Mouse (Mus musculus) cerebellum, adult 2 months (tissue): Measurements from ENCODE around the gene Snrnp25. TPM values are rescaled to one million over a fixed set of nuclear protein-coding genes. Genes with fewer than 3 reads are reported as not detected.

ENCODE experiments used
- DNase-seq, 2 experiments: peaks; one replicate each; pipeline ENCODE4 v3.0.0; 2021
- H3K27ac ChIP-seq: fragments of 200-500 bp; 2 replicates; pipeline ENCODE4 v1.5.1; 2012; ENCODE audit warnings: low read length, control low read depth, inconsistent platforms; ENCODE audit not compliant: insufficient read depth
- H3K27me3 ChIP-seq: fragments of 200-500 bp; 2 replicates; pipeline ENCODE4 v1.6.1; 2012; ENCODE audit warnings: inconsistent platforms, mild to moderate bottlenecking, low read length, moderate library complexity; ENCODE audit not compliant: control insufficient read depth, insufficient read depth
- H3K4me1 ChIP-seq: fragments of 200-500 bp; 2 replicates; pipeline ENCODE4 v1.6.1; 2011; ENCODE audit warnings: low read length; ENCODE audit not compliant: control insufficient read depth, insufficient read depth
- H3K4me3 ChIP-seq: fragments of 200-500 bp; replicated peaks from 2 replicates; pipeline ENCODE3; 2011; ENCODE audit warnings: mild to moderate bottlenecking, low read depth, low read length, control low read depth; ENCODE audit not compliant: insufficient read depth
- CTCF ChIP-seq: fragments of 200-500 bp; IDR thresholded peaks from 2 replicates; pipeline ENCODE4 v1.5.1; 2011; ENCODE audit warnings: low read depth, mild to moderate bottlenecking, control low read depth, low read length, moderate library complexity, borderline replicate concordance; ENCODE audit not compliant: insufficient read depth
- POLR2A ChIP-seq: fragments of 200-500 bp; IDR thresholded peaks from 2 replicates; pipeline ENCODE4 v1.6.1; 2011; ENCODE audit warnings: low read length, control low read depth, borderline replicate concordance; ENCODE audit not compliant: insufficient read depth
- WGBS: fragments of 180-500 bp; shearing (Covaris S2); methylation state at CpG from one replicate; pipeline ENCODE4 v1.1.7; 2018; 5-methylcytosine and 5-hydroxymethylcytosine counted together
- polyA plus RNA-seq: library from polyadenylated mRNA; depleted of rRNA; stranded (reverse); fragments of >200 nt; gene quantifications from 2 replicates; pipeline ENCODE4 v1.2.3, GENCODE M21; 2012; rRNA removed

The Snrnp25 gene
- 48.2 and 51.5 TPM in 2 replicates for polyA plus RNA-seq

- H3K27ac ChIP-seq, result no peak within 1 kb of the TSS
- H3K27me3 ChIP-seq, result no peaks in the 10 kb centered on the region
- WGBS, result under 1% methylated on average over 52 of the region's 52 CpGs
- H3K4me3 ChIP-seq, result peak within 1 kb of the TSS; percentile 79
- peak; percentile 96 to 97 for DNase-seq
- H3K4me1 ChIP-seq, result no peaks in the 10 kb centered on the region
- TF ChIP-seq POLR2A (peak; percentile 81; the same call in 1 of the 2 replicates), CTCF (peak; percentile 38)
These were observed at the start of gene Snrnp25 for GRCm38 (mm10) chr11:32205058-32205873. Snrnp25 (plus strand) TSS chr11:32205415.

DNA sequence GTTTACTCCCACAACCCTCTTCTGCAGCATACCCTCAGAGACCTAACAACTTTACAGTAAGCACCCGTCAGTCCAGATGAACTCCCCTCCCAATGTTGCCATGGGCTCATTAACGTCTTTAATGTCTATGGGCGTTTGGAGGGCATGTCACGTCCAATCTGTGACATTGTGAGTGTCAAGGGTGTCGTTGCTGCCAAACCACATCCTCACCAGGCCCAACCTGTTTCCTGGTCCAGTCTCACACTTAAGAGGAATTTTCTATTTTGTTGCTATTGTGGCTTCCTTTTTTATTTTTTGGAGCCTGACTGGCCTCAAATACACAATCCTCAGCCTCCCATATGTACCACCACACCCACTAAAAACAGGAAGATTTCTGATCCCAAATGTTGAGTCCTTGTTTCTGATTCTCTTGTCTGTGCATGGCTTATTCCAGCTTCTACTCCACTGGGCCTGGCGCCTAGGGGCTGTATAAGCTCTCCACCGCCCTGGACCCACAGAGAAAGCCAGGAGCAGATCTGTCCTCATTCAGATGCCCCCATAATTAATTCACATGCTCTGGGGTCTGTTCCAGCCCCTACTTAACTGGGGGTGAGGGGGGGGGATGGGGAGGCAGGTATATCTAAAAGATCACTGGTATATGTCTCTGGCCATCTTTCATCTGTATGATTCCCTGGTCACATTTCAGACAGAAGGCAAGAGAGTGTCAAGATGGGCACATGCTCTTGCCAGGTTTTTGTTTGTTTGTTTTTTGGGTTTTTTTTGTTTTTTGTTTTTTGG lies 48.2 kb upstream of the Snrnp25 start:
- no peak for DNase-seq
- 88% methylated on average over 7 of the region's 7 CpGs for WGBS
- Histone ChIP-seq H3K27me3 (no peaks in the 10 kb centered on the region), H3K27ac (no peak overlapping the region), H3K4me3 (no peak overlapping the region), H3K4me1 (no peaks in the 10 kb centered on the region)
- no peak for TF ChIP-seq POLR2A
- TF ChIP-seq CTCF, result no peak

- no peaks in the 10 kb centered on the region for H3K27me3 ChIP-seq
- H3K4me3 ChIP-seq, result peak overlapping the region; percentile 6
- H3K27ac ChIP-seq, result no peak overlapping the region
- WGBS, result 16% methylated on average over 18 of the region's 18 CpGs
- no peaks in the 10 kb centered on the region for H3K4me1 ChIP-seq
- TF ChIP-seq CTCF, result no peak
- DNase-seq, result peak; percentile 54 to 65
These were observed 47.2 kb upstream of the Snrnp25 start for GRCm38 (mm10) chr11:32157791-32158594.

DNA sequence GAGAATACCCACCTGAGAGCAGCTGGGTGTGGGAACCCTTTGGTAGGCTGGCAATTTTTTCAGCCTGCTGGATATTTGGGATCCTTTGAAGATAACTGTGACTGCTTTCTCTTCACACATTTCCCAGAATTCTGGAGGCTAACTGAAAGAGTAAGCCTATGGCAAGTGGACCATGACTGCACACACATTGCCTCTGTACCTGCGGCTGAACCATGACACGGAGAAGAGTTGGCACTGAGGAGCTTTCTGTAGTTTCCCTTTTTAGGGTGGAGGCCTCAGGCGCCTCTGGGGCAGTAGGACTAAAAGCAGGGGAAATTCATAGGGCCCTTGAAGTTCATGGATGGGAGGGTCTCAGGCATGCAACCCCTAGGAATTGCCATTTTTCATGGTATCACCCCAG lies 46.0 kb upstream of the Snrnp25 start:
- no peak for DNase-seq
- no peak overlapping the region for H3K4me3 ChIP-seq
- H3K27me3 ChIP-seq, result no peaks in the 10 kb centered on the region
- WGBS, result 90% methylated on average over 3 of the region's 3 CpGs
- H3K27ac ChIP-seq, result no peak overlapping the region
- TF ChIP-seq POLR2A (no peak), CTCF (no peak)
- no peaks in the 10 kb centered on the region for H3K4me1 ChIP-seq

DNA sequence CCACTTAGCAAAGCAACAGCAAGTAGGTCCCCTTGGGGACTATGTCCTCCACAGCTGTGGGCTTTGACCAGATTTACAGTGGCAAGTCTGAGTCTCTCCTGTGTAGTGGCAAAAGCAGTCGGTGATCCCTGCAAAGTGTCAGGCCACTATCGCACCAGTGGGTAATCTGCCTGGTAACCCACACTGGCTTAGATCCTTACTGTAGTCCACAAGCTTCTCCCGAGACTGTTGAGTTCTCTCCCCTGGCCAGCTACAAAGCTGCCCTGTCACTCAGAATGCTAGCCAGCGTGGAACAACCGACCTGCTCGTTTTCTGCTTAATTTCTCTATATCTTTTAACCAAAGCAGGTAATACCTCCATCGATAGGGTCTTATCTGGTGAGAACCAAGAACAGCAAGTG lies 44.9 kb upstream of the Snrnp25 start:
- Histone ChIP-seq H3K27ac (no peak overlapping the region), H3K27me3 (no peaks in the 10 kb centered on the region), H3K4me1 (no peaks in the 10 kb centered on the region), H3K4me3 (no peak overlapping the region)
- TF ChIP-seq POLR2A (no peak), CTCF (no peak)
- DNase-seq, result no peak
- WGBS, result 82% methylated on average over 7 of the region's 7 CpGs

GRCm38 (mm10) chr11:32161500-32161899 lies 43.7 kb upstream of the Snrnp25 start:
- peak; percentile 43 to 48 for DNase-seq
- Histone ChIP-seq H3K27ac (no peak overlapping the region), H3K4me3 (peak overlapping the region; percentile 37), H3K27me3 (no peaks in the 10 kb centered on the region), H3K4me1 (no peaks in the 10 kb centered on the region)
- TF ChIP-seq CTCF (peak; percentile 54), POLR2A (no peak)
- WGBS, result 19% methylated on average over 9 of the region's 9 CpGs

DNA sequence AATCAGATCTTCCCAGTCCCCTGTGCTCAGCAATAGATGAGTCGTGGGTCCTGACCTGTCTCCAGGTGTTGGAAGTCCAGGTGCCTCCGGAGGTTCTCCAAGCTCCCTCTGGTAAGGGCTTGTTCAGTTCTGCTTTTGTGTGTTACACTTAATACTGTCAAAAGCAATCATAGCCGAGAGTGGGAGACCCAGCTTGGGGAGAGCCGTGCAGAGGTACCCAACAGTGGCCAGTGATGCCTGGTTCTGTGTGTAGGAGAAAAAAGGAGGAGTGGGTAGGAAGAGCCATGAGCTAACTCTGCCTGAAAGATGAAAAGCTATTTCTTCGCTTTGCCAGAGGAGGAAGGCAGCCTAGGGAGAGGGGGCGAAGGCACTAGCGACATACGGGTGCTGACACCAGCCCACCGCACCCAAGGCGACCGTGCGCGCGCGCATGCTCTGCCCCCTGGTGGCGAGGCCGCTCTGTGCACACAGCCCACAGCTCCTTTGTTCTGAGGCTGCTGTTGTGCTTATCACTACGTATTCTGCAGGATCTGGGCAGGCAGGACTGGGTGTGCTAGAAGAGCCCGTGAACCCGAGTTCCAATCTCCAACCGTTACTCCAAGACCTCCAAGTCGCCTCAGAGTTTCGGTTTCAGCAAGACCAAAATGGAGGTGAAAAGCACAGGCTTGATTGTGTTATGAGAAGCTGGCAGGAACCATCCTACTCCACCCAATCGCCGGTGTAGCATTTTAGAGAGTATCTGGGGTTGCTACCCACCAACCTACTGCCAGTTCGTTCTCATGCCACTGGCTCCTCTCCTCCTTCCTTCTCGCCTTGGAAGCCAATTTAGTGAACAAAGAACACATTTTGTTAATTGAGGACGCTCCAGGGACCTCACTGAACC lies 43.1 kb upstream of the Snrnp25 start:
- peak; percentile 72 to 85 for DNase-seq
- Histone ChIP-seq H3K27ac (no peak overlapping the region), H3K4me1 (no peaks in the 10 kb centered on the region), H3K4me3 (peak overlapping the region; percentile 37), H3K27me3 (no peaks in the 10 kb centered on the region)
- WGBS, result 12% methylated on average over 28 of the region's 28 CpGs
- TF ChIP-seq CTCF (peak; percentile 92), POLR2A (no peak)
